Mouse (Mus musculus) myocyte (in vitro differentiated cells): ENCODE data around the gene Usp18. TPM values are rescaled to one million over a fixed set of nuclear protein-coding genes. Genes with fewer than 3 reads are reported as not detected.

Experiments used
- H3K27me3 ChIP-seq: one replicate; pipeline ENCODE4 v1.6.1; 2011; ENCODE audit not compliant: control insufficient read depth, insufficient read depth, insufficient read length
- H3K36me3 ChIP-seq: one replicate; pipeline ENCODE4 v1.6.1; 2011; ENCODE audit not compliant: control insufficient read depth, insufficient read depth
- H3K4me2 ChIP-seq: one replicate; pipeline ENCODE4 v1.6.1; 2011; ENCODE audit warnings: low read depth, control low read depth
- H3K4me3 ChIP-seq: one replicate; pipeline ENCODE4 v1.5.1; 2011; ENCODE audit warnings: mild to moderate bottlenecking, control low read depth, moderate library complexity
- H3K79me2 ChIP-seq: one replicate; pipeline ENCODE4 v1.6.1; 2011; ENCODE audit not compliant: control insufficient read depth, insufficient read depth
- H3ac ChIP-seq: one replicate; pipeline ENCODE4 v1.6.1; 2011; ENCODE audit not compliant: control insufficient read depth, insufficient read length
- CEBPB ChIP-seq: IDR thresholded peaks from 2 replicates; pipeline ENCODE4 v1.6.1; 2011; ENCODE audit warnings: mild to moderate bottlenecking, moderate library complexity; ENCODE audit not compliant: poor library complexity, insufficient read depth, severe bottlenecking
- E2F4 ChIP-seq: IDR thresholded peaks from one replicate; pipeline ENCODE4 v1.6.1; 2011; ENCODE audit warnings: mild to moderate bottlenecking, control low read depth, moderate library complexity; ENCODE audit not compliant: insufficient read depth
- MAX ChIP-seq: IDR thresholded peaks from one replicate; pipeline ENCODE4 v1.6.1; 2011; ENCODE audit warnings: low read depth, mild to moderate bottlenecking, control low read depth
- MYOD1 ChIP-seq, 3 experiments: IDR thresholded peaks; one replicate each; pipeline ENCODE4 v1.6.1; 2011; ENCODE audit warnings: control low read depth in 2 of 3, low read depth in 2 of 3, mild to moderate bottlenecking in 2 of 3, moderate library complexity in 1 of 3; ENCODE audit not compliant: insufficient read length in 2 of 3, control insufficient read depth in 1 of 3
- MYOG ChIP-seq, 3 experiments: IDR thresholded peaks; one replicate each; pipeline ENCODE4 v1.6.1; 2011; ENCODE audit warnings: control low read depth in 2 of 3, low read depth in 2 of 3, mild to moderate bottlenecking in 2 of 3; ENCODE audit not compliant: insufficient read length in 2 of 3, control insufficient read depth in 1 of 3, insufficient read depth in 1 of 3
- POLR2A ChIP-seq: IDR thresholded peaks from one replicate; pipeline ENCODE4 v1.6.1; 2011; ENCODE audit warnings: low read depth, mild to moderate bottlenecking, control low read depth, moderate library complexity; ENCODE audit not compliant: insufficient read length
- POLR2AphosphoS2 ChIP-seq: IDR thresholded peaks from one replicate; pipeline ENCODE4 v1.6.1; 2011; ENCODE audit warnings: low read depth, control low read depth; ENCODE audit not compliant: insufficient read length
- REST ChIP-seq: IDR thresholded peaks from one replicate; pipeline ENCODE4 v1.6.1; 2011; ENCODE audit warnings: mild to moderate bottlenecking, control low read depth, moderate library complexity; ENCODE audit not compliant: insufficient read depth, insufficient read length
- SRF ChIP-seq: IDR thresholded peaks from one replicate; pipeline ENCODE4 v1.6.1; 2011; ENCODE audit warnings: low read depth; ENCODE audit not compliant: control insufficient read depth, insufficient read length
- TCF12 ChIP-seq: IDR thresholded peaks from one replicate; pipeline ENCODE4 v1.6.1; 2011; ENCODE audit warnings: mild to moderate bottlenecking, control low read depth; ENCODE audit not compliant: poor library complexity, insufficient read depth, severe bottlenecking
- TCF3 ChIP-seq: IDR thresholded peaks from one replicate; pipeline ENCODE4 v1.6.1; 2011; ENCODE audit warnings: low read depth, control low read depth; ENCODE audit not compliant: insufficient read length
- USF1 ChIP-seq: IDR thresholded peaks from one replicate; pipeline ENCODE4 v1.6.1; 2011; ENCODE audit warnings: low read depth, mild to moderate bottlenecking, control low read depth, moderate library complexity
- polyA plus RNA-seq: library from polyadenylated mRNA; unstranded; fragments of >200 nt; fragmentation: generic; extraction: Trizol; gene quantifications from one replicate; pipeline ENCODE4 v1.2.1, GENCODE M21; 2012; ENCODE audit warnings: missing spikeins

Usp18 gene
- polyA plus RNA-seq, 1 experiment = 0.07 TPM

- Histone ChIP-seq H3ac (no peak overlapping the region), H3K4me2 (no peak overlapping the region), H3K27me3 (peaks cover 16% of the 10 kb centered on the region), H3K4me3 (no peak overlapping the region), H3K79me2 (no peaks in the 10 kb centered on the region), H3K36me3 (no peaks in the 10 kb centered on the region)
- TF ChIP-seq SRF (no peak), CEBPB (no peak), USF1 (no peak), REST (no peak)
These were observed 36.1 kb upstream of the Usp18 start for GRCm38 (mm10) chr6:121209584-121209983.

- no peaks in the 10 kb centered on the region for H3K36me3 ChIP-seq
- H3K79me2 ChIP-seq = no peaks in the 10 kb centered on the region
- TF ChIP-seq MYOD1 (IDR thresholded peaks at IDR 0.05; ENCODE audit: control insufficient read depth in 1 of 3, insufficient read length in 2 of 3, low read depth in 2 of 3) (peak in 1 of 3 experiments; percentile 38), USF1 (no peak)
- no peak within 1 kb of the TSS for H3K4me3 ChIP-seq
- peaks cover 16% of the 10 kb centered on the region for H3K27me3 ChIP-seq
- no peak within 1 kb of the TSS for H3ac ChIP-seq
- H3K4me2 ChIP-seq = peak within 1 kb of the TSS; percentile 56
These were observed 35.4 kb upstream of the Usp18 start, which contains the start of gene Tuba8 for GRCm38 (mm10) chr6:121210149-121210925. Tuba8 (plus strand) TSS chr6:121210696.

GRCm38 (mm10) chr6:121210926-121211289, 34.8 kb upstream of the Usp18 start:
- peak overlapping the region; percentile 56 for H3K4me2 ChIP-seq
- no peaks in the 10 kb centered on the region for H3K36me3 ChIP-seq
- no peak overlapping the region for H3ac ChIP-seq
- no peaks in the 10 kb centered on the region for H3K79me2 ChIP-seq
- TF ChIP-seq SRF = no peak
- TF ChIP-seq E2F4 = no peak
- no peak for TF ChIP-seq MYOG (IDR thresholded peaks at IDR 0.05; ENCODE audit: control insufficient read depth in 1 of 3, insufficient read depth in 1 of 3, insufficient read length in 2 of 3, low read depth in 2 of 3)
- no peak for TF ChIP-seq CEBPB
- TF ChIP-seq TCF12 = no peak
- TF ChIP-seq TCF3 = no peak
- TF ChIP-seq MAX = no peak
- TF ChIP-seq USF1 = no peak
- no peak for TF ChIP-seq MYOD1 (IDR thresholded peaks at IDR 0.05; ENCODE audit: control insufficient read depth in 1 of 3, insufficient read length in 2 of 3, low read depth in 2 of 3)
- no peak for TF ChIP-seq POLR2AphosphoS2
- no peak for TF ChIP-seq POLR2A
- H3K4me3 ChIP-seq = no peak overlapping the region
- peaks cover 16% of the 10 kb centered on the region for H3K27me3 ChIP-seq

GRCm38 (mm10) chr6:121211743-121212142, 34.0 kb upstream of the Usp18 start:
- Histone ChIP-seq H3K4me3 (no peak overlapping the region), H3ac (no peak overlapping the region), H3K36me3 (no peaks in the 10 kb centered on the region), H3K27me3 (peaks cover 16% of the 10 kb centered on the region), H3K79me2 (no peaks in the 10 kb centered on the region), H3K4me2 (no peak overlapping the region)
- TF ChIP-seq POLR2AphosphoS2 = no peak
- no peak for TF ChIP-seq MYOG (IDR thresholded peaks at IDR 0.05; ENCODE audit: control insufficient read depth in 1 of 3, insufficient read depth in 1 of 3, insufficient read length in 2 of 3, low read depth in 2 of 3)

GRCm38 (mm10) chr6:121212988-121213387, 32.7 kb upstream of the Usp18 start:
- Histone ChIP-seq H3ac (no peak overlapping the region), H3K4me2 (no peak overlapping the region), H3K4me3 (no peak overlapping the region), H3K36me3 (no peaks in the 10 kb centered on the region), H3K27me3 (peaks cover 16% of the 10 kb centered on the region), H3K79me2 (no peaks in the 10 kb centered on the region)
- no peak for TF ChIP-seq CEBPB
- TF ChIP-seq REST = no peak
- TF ChIP-seq TCF3 = no peak
- no peak for TF ChIP-seq POLR2A
- no peak for TF ChIP-seq USF1
- TF ChIP-seq POLR2AphosphoS2 = no peak
- no peak for TF ChIP-seq E2F4
- TF ChIP-seq MYOD1 (IDR thresholded peaks at IDR 0.05; ENCODE audit: control insufficient read depth in 1 of 3, insufficient read length in 2 of 3, low read depth in 2 of 3) = no peak
- TF ChIP-seq SRF = no peak
- no peak for TF ChIP-seq MYOG (IDR thresholded peaks at IDR 0.05; ENCODE audit: control insufficient read depth in 1 of 3, insufficient read depth in 1 of 3, insufficient read length in 2 of 3, low read depth in 2 of 3)
- TF ChIP-seq TCF12 = no peak
- TF ChIP-seq MAX = no peak
